Mouse (Mus musculus) hindbrain, embryonic 14.5 days (tissue): ENCODE measurements at regions not wholly inside any gene's neighbourhood (a gene's known extent, or its start where the extent isn't known, plus 50 kb on each side); places are given as distances from the start of the nearest gene placed in this dataset.
"Not testable (repeated sequence)": the region's sequence is repeated elsewhere in the genome, so short reads cannot be mapped to it uniquely, and the experiment has no call there.

Experiments
- ATAC-seq: fragments of 200-750 bp; cut with Nextera tagmentation; 2 replicates; pipeline ENCODE4 v1.8.0; 2017; ENCODE audit warnings: moderate number of reproducible peaks, mild to moderate bottlenecking, moderate TSS enrichment, moderate library complexity; ENCODE audit not compliant: low FRiP score
- DNase-seq: peaks from one replicate; pipeline ENCODE4 v3.0.0-alpha.2; 2015; ENCODE audit warnings: low spot score
- H3K27ac ChIP-seq: fragments of 300-500 bp; sonication (generic); 2 replicates; pipeline ENCODE4 v1.5.1; 2014; ENCODE audit warnings: mild to moderate bottlenecking, moderate library complexity
- H3K27me3 ChIP-seq: fragments of 300-500 bp; sonication (generic); 2 replicates; pipeline ENCODE4 v1.6.1; 2014; ENCODE audit warnings: mild to moderate bottlenecking, low read length, mixed read lengths; ENCODE audit not compliant: control insufficient read depth, insufficient read depth
- H3K36me3 ChIP-seq: fragments of 300-500 bp; sonication (generic); replicated peaks from 2 replicates; pipeline ENCODE4 v1.6.1; 2014; ENCODE audit not compliant: control insufficient read depth, insufficient read depth
- H3K4me1 ChIP-seq: fragments of 300-500 bp; sonication (generic); replicated peaks from 2 replicates; pipeline ENCODE4 v1.6.1; 2014; ENCODE audit warnings: antibody characterized with exemption, low read length, mixed read lengths; ENCODE audit not compliant: control insufficient read depth, insufficient read depth
- H3K4me2 ChIP-seq: fragments of 300-500 bp; sonication (generic); replicated peaks from 2 replicates; pipeline ENCODE4 v1.6.1; 2014; ENCODE audit warnings: mild to moderate bottlenecking, moderate library complexity
- H3K4me3 ChIP-seq: fragments of 300-500 bp; sonication (generic); replicated peaks from 2 replicates; pipeline ENCODE4 v1.5.1; 2014; ENCODE audit warnings: mild to moderate bottlenecking, low read length
- H3K9ac ChIP-seq: fragments of 300-500 bp; sonication (generic); 2 replicates; pipeline ENCODE4 v1.6.1; 2014
- H3K9me3 ChIP-seq: fragments of 300-500 bp; sonication (generic); 2 replicates; pipeline ENCODE4 v1.6.1; 2016; ENCODE audit warnings: low read length; ENCODE audit not compliant: control insufficient read depth
- WGBS: fragments of 180-500 bp; shearing (Covaris S2); extraction: QIAGEN DNeasy Blood & Tissue Kit; methylation state at CpG from one replicate; pipeline ENCODE4 v1.1.7; 2014; 5-methylcytosine and 5-hydroxymethylcytosine counted together

DNA sequence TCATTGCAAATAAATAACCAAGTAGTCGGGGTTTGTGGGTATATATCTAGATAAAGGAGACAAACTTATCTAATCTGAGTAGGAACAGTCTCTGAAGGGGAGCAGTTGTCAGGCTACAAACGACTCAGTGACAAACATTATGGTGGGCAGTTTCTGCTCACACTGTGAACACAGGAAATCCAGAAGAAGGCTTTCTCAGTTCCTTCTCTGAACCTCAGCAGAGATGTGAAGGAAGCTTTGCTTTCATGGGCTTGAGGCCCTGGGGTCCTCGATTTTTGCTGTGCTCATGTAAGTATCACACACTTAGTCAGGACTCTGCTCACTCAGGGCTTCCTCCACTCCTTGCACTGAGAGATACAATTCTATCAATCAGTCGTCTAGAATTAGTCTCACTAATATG is 994.7 kb upstream of the Foxg1 start:
- Histone ChIP-seq H3K36me3 (no peaks in the 10 kb centered on the region), H3K27me3 (no peaks in the 10 kb centered on the region), H3K4me1 (no peaks in the 10 kb centered on the region), H3K9ac (no peak overlapping the region), H3K4me3 (no peak overlapping the region), H3K4me2 (no peak overlapping the region), H3K27ac (no peak overlapping the region), H3K9me3 (no peaks in the 10 kb centered on the region)
- DNase-seq, result no peak
- ATAC-seq, result no peak
- 85% methylated on average over 4 of the region's 4 CpGs for WGBS

DNA sequence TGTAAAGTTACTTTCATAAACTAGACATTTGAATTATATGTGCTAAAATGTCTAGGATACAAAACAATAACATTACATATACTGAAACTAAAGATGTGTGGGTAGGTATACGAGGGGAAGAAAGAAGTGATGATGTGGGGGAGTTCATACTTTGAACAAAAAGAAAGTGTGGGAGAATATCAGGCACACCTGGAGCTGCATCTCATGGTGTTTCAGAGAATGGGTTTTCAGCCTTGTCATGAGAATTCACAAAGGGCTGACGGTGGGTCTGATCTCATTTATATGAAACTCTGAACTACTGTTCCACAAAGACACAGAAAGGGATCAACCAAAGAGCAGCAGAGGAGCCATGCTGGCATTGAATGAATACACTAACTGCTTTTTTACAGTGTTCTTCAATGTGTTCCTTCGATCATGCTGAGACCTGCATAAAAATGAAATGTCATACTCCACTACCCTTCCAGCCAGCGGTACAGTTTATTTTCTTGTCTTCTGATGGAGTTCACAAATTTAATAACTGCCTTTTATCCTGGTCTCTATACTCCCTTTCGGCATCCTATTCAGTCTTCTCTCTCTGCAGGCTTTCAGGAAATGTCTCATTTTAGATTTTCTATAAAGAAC is 994.2 kb upstream of the Foxg1 start:
- no peak overlapping the region for H3K4me2 ChIP-seq
- no peaks in the 10 kb centered on the region for H3K4me1 ChIP-seq
- no peaks in the 10 kb centered on the region for H3K27me3 ChIP-seq
- H3K36me3 ChIP-seq, result no peaks in the 10 kb centered on the region
- DNase-seq (no peak), ATAC-seq (no peak)
- no peak overlapping the region for H3K27ac ChIP-seq
- H3K9me3 ChIP-seq, result no peaks in the 10 kb centered on the region
- 57% methylated on average over 5 of the region's 5 CpGs for WGBS
- H3K9ac ChIP-seq, result no peak overlapping the region
- H3K4me3 ChIP-seq, result no peak overlapping the region

DNA sequence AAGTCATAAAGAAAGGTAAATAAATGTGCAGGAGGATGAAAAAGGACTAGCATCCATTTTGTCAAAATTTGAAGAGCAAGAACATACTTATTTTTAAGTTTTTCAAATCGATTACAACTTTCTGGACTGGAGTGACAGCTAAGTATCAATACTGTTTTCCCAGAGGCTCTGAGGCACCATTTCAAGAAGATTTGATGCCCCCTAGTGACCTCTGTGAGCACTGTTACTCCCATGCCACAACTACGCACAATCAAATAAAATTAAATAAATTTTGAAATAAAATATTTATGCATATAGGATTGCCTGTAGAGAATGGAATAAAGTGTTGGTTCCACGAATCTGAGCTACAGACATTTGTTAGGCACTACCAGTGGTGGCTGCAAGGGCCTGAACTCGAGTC is 991.5 kb upstream of the Foxg1 start:
- Histone ChIP-seq H3K27ac (no peak overlapping the region), H3K4me1 (no peaks in the 10 kb centered on the region), H3K9me3 (no peaks in the 10 kb centered on the region), H3K36me3 (no peaks in the 10 kb centered on the region), H3K9ac (no peak overlapping the region), H3K27me3 (no peaks in the 10 kb centered on the region), H3K4me3 (no peak overlapping the region), H3K4me2 (no peak overlapping the region)
- ATAC-seq (no peak), DNase-seq (no peak)
- WGBS, result 62% methylated on average over 4 of the region's 4 CpGs

DNA sequence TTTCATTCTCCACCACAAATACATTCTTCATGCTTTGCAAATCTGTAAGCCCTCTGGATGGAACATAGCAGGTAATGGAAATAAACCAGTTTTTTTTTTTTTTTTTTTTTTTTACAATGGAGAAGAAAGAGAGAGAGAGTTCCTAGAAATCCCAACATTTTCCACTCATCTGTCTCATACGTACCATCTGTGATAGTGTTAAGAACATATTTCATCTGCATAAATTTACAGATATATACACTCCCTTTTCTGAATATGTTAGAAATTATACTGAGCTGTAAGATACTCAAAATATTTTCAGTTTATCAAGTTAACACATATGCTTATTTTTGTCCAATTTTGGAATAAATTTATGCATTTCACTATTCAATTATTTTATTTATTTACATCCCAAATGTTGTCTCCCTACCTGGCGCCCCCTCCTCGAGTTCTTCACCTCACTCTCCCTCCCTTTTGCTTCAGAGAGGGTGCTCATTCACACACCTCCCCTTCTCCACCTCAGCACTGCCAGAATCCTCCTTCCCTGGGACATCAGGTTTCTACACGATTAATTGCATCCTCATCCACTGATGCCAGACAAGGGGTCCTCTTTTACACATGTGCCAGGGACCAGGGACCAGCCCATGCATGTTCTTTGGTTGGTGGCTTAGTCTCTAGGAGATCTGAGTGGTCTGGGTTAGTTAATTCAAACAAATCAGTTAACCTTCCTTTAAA is 943.0 kb upstream of the Foxg1 start:
- H3K9ac ChIP-seq, result no peak overlapping the region
- no peak overlapping the region for H3K4me2 ChIP-seq
- no peaks in the 10 kb centered on the region for H3K4me1 ChIP-seq
- no peak overlapping the region for H3K27ac ChIP-seq
- H3K27me3 ChIP-seq, result no peaks in the 10 kb centered on the region
- WGBS, result 80% methylated on average over 4 of the region's 4 CpGs
- no peak for DNase-seq
- no peaks in the 10 kb centered on the region for H3K36me3 ChIP-seq
- no peak overlapping the region for H3K4me3 ChIP-seq
- H3K9me3 ChIP-seq, result no peaks in the 10 kb centered on the region
- ATAC-seq, result no peak

- H3K4me1 ChIP-seq, H3K4me2 ChIP-seq, H3K9ac ChIP-seq, H3K4me3 ChIP-seq, DNase-seq, H3K36me3 ChIP-seq, ATAC-seq, H3K27me3 ChIP-seq, H3K9me3 ChIP-seq, H3K27ac ChIP-seq: not testable (repeated sequence)
- WGBS, result 90% methylated on average over 3 of the region's 3 CpGs
Measured at GRCm38 (mm10) chr12:48448719-48449118, 933.7 kb upstream of the Foxg1 start.

- H3K4me1 ChIP-seq, result no peaks in the 10 kb centered on the region
- WGBS, result 37% methylated on average over 2 of the region's 2 CpGs
- DNase-seq, result no peak
Measured at GRCm38 (mm10) chr12:48462392-48462791, 920.1 kb upstream of the Foxg1 start.

GRCm38 (mm10) chr12:48500735-48501134 is 881.7 kb upstream of the Foxg1 start:
- no peak overlapping the region for H3K4me3 ChIP-seq
- no peak overlapping the region for H3K27ac ChIP-seq
- H3K4me1 ChIP-seq, result no peaks in the 10 kb centered on the region
- DNase-seq (no peak), ATAC-seq (no peak)
- no peak overlapping the region for H3K4me2 ChIP-seq
- H3K9me3 ChIP-seq, result no peaks in the 10 kb centered on the region
- 86% methylated on average over 3 of the region's 3 CpGs for WGBS
- H3K9ac ChIP-seq, result no peak overlapping the region
- H3K36me3 ChIP-seq, result no peaks in the 10 kb centered on the region
- H3K27me3 ChIP-seq, result no peaks in the 10 kb centered on the region

More at GRCm38 (mm10) chr12:48462392-48462791, 920.1 kb upstream of the Foxg1 start:
- Histone ChIP-seq H3K27ac (no peak overlapping the region), H3K27me3 (no peaks in the 10 kb centered on the region), H3K9me3 (no peaks in the 10 kb centered on the region), H3K9ac (no peak overlapping the region), H3K4me3 (no peak overlapping the region), H3K36me3 (no peaks in the 10 kb centered on the region), H3K4me2 (no peak overlapping the region)
- ATAC-seq, result no peak

DNA sequence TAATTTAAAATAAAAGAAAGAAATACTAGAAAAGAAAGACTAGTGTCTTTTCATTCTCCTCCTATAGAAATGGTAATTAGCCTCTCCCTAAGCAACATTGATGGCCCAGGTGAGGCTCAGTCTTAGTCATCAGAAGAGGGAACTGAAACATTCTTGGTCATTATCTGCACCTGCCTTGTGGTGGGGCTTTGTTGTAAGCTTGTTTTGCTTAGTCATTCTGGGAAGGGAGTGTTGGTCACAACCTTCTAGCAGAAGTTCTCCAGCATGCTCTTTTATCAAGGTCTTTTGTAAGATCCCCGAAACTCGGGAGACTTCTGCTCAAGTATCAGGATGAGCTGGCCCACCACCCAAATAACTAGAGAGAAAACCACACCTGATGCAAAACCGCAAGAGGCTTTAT is 870.9 kb upstream of the Foxg1 start:
- Histone ChIP-seq H3K9ac (no peak overlapping the region), H3K36me3 (no peaks in the 10 kb centered on the region), H3K27me3 (no peaks in the 10 kb centered on the region), H3K27ac (no peak overlapping the region), H3K4me1 (no peaks in the 10 kb centered on the region), H3K4me3 (no peak overlapping the region), H3K9me3 (no peaks in the 10 kb centered on the region), H3K4me2 (no peak overlapping the region)
- WGBS, result 92% methylated on average over 3 of the region's 3 CpGs
- ATAC-seq, result no peak
- DNase-seq, result no peak

DNA sequence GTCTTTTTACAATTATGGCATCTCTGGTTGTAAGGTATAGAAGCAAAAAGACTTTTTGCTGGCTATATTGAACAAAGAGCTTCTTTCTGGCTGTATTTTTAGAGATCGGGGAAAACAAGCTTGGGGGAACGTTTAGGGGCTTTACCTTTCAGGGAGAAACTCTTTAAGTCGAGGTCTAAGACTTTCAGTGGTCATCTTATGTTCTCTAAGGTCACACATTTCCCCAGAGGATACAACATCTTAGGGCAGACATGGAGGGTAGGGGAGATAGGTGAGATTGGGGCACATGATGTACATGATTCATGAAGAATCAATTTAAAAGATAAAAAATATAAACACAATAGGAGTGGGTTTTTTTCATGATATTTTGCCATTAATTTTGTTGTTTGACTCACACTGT is 870.2 kb upstream of the Foxg1 start:
- Histone ChIP-seq H3K4me2 (no peak overlapping the region), H3K9ac (no peak overlapping the region), H3K27me3 (no peaks in the 10 kb centered on the region), H3K4me3 (no peak overlapping the region), H3K4me1 (no peaks in the 10 kb centered on the region), H3K36me3 (no peaks in the 10 kb centered on the region), H3K27ac (no peak overlapping the region), H3K9me3 (no peaks in the 10 kb centered on the region)
- no peak for DNase-seq
- no peak for ATAC-seq
- 85% methylated on average over 3 of the region's 3 CpGs for WGBS
